Mouse (Mus musculus): ENCODE measurements around the gene Crybb1.

Gene Crybb1

GRCm38 (mm10) chr5:112237439-112237838 lies 18.2 kb upstream of the Crybb1 start:
- no peak for DNase-seq (ENCODE audit: low read depth in 1 of 2, low spot score in 2 of 2)

GRCm38 (mm10) chr5:112237866-112238570 lies 17.6 kb upstream of the Crybb1 start:
- DNase-seq (ENCODE audit: low read depth in 1 of 2, low spot score in 2 of 2): no peak

GRCm38 (mm10) chr5:112238781-112239482 lies 16.7 kb upstream of the Crybb1 start:
- DNase-seq (ENCODE audit: low read depth in 1 of 2, low spot score in 2 of 2): no peak

- DNase-seq (ENCODE audit: low read depth in 1 of 2, low spot score in 2 of 2): peak; percentile 62 to 76
These were observed 14.9 kb upstream of the Crybb1 start for GRCm38 (mm10) chr5:112240761-112241160.

- no peak for DNase-seq (ENCODE audit: low read depth in 1 of 2, low spot score in 2 of 2)
These were observed 13.8 kb upstream of the Crybb1 start for GRCm38 (mm10) chr5:112241849-112242248.

GRCm38 (mm10) chr5:112242361-112242778 lies 13.2 kb upstream of the Crybb1 start:
- no peak for DNase-seq (ENCODE audit: low read depth in 1 of 2, low spot score in 2 of 2)

GRCm38 (mm10) chr5:112243041-112243440 lies 12.6 kb upstream of the Crybb1 start:
- no peak for DNase-seq (ENCODE audit: low read depth in 1 of 2, low spot score in 2 of 2)

GRCm38 (mm10) chr5:112243539-112244274 lies 11.9 kb upstream of the Crybb1 start:
- no peak for DNase-seq (ENCODE audit: low read depth in 1 of 2, low spot score in 2 of 2)

- no peak for DNase-seq (ENCODE audit: low read depth in 1 of 2, low spot score in 2 of 2)
These were observed 11.4 kb upstream of the Crybb1 start for GRCm38 (mm10) chr5:112244275-112244562.

- DNase-seq (ENCODE audit: low read depth in 1 of 2, low spot score in 2 of 2): no peak
These were observed 10.6 kb upstream of the Crybb1 start for GRCm38 (mm10) chr5:112244890-112245615.

GRCm38 (mm10) chr5:112247399-112247798 lies 8.2 kb upstream of the Crybb1 start:
- no peak for DNase-seq (ENCODE audit: low read depth in 1 of 2, low spot score in 2 of 2)

GRCm38 (mm10) chr5:112249106-112249505 lies 6.5 kb upstream of the Crybb1 start:
- no peak for DNase-seq (ENCODE audit: low read depth in 1 of 2, low spot score in 2 of 2)

GRCm38 (mm10) chr5:112252400-112252799 lies 3.2 kb upstream of the Crybb1 start, which contains the start of gene Cryba4:
Gene Cryba4 (minus strand): TSS chr5:112252518.
- DNase-seq (ENCODE audit: low read depth in 1 of 2, low spot score in 2 of 2): no peak

- DNase-seq (ENCODE audit: low read depth in 1 of 2, low spot score in 2 of 2): no peak
These were observed 2.4 kb upstream of the Crybb1 start for GRCm38 (mm10) chr5:112253169-112253568.

- DNase-seq (ENCODE audit: low read depth in 1 of 2, low spot score in 2 of 2): peak in 1 of 2 experiments; percentile 57
These were observed 1.3 kb upstream of the Crybb1 start for GRCm38 (mm10) chr5:112254282-112254806.

- DNase-seq (ENCODE audit: low read depth in 1 of 2, low spot score in 2 of 2): no peak
These were observed 842 bp downstream of the Crybb1 start for GRCm38 (mm10) chr5:112256457-112256856.

GRCm38 (mm10) chr5:112257896-112258295 lies 2.3 kb downstream of the Crybb1 start:
- DNase-seq (ENCODE audit: low read depth in 1 of 2, low spot score in 2 of 2): no peak

GRCm38 (mm10) chr5:112259862-112260650 lies 4.4 kb downstream of the Crybb1 start:
- DNase-seq (ENCODE audit: low read depth in 1 of 2, low spot score in 2 of 2): no peak

- DNase-seq (ENCODE audit: low read depth in 1 of 2, low spot score in 2 of 2): no peak
These were observed 5.2 kb downstream of the Crybb1 start for GRCm38 (mm10) chr5:112260818-112261217.

GRCm38 (mm10) chr5:112264099-112264498 lies 8.5 kb downstream of the Crybb1 start:
- DNase-seq (ENCODE audit: low read depth in 1 of 2, low spot score in 2 of 2): no peak

Measured in monocyte, adult 2 months (primary cell).